Mouse (Mus musculus): ENCODE data around the gene Gm28557. TPM values are rescaled to one million over a fixed set of nuclear protein-coding genes. Genes with fewer than 3 reads are reported as not detected.

Gene Gm28557
- total RNA-seq, 2 experiments from 2014 or later, result 6.7 to 8.5 TPM

Other genes starting within 250 kb of the Gm28557 start
- 1 to 10 TPM; 1.6 to 1.9 TPM for gene Gm10767, start 203.7 kb downstream of the Gm28557 start, total RNA-seq (2021)
- 1 to 10 TPM; 1.6 to 1.7 TPM for gene Zfp712, start 47.4 kb downstream of the Gm28557 start, total RNA-seq (2021)
- 1 to 10 TPM in 1 of 2 experiments, under 1 TPM in 1; 0.53 to 1.0 TPM for gene Zfp708, start 10.6 kb downstream of the Gm28557 start, total RNA-seq (2021)
- gene Rslcan18, start 7.7 kb upstream of the Gm28557 start, total RNA-seq (2021), result 1 to 10 TPM in 1 of 2 experiments, under 1 TPM in 1; 0.82 to 1.0 TPM
- 1 to 10 TPM; 3.8 to 4.3 TPM for gene Zfp759, start 13.1 kb upstream of the Gm28557 start, total RNA-seq (2021)
- 1 to 10 TPM; 5.2 to 6.0 TPM for gene Rsl1, start 64.6 kb upstream of the Gm28557 start, total RNA-seq (2021)
- 1 to 10 TPM; 1.4 to 2.9 TPM for gene Zfp455, start 85.9 kb upstream of the Gm28557 start, total RNA-seq (2021)
- gene Zfp458, start 169.9 kb upstream of the Gm28557 start, total RNA-seq (2021), result 1 to 10 TPM; 2.9 to 3.9 TPM
- gene Zfp457, start 197.9 kb upstream of the Gm28557 start, total RNA-seq (2021), result 1 to 10 TPM; 2.4 to 3.7 TPM
- 1 to 10 TPM; 4.1 to 4.6 TPM for gene Zfp595, start 224.0 kb upstream of the Gm28557 start, total RNA-seq (2021)

Data from adrenal gland, postnatal 36 days (tissue).